Mouse (Mus musculus): ENCODE data around the gene Spint1. TPM values are rescaled to one million over a fixed set of nuclear protein-coding genes. Genes with fewer than 3 reads are reported as not detected.
A peak's percentile ranks its signal among the peaks of the same experiment; 100 is the strongest.

Spint1 gene
- total RNA-seq, 1 experiment, result 80.3 TPM

- H3K9me3 ChIP-seq (ENCODE audit: control insufficient read depth, insufficient read depth, low read depth, low read length), result no peaks in the 10 kb centered on the region
- peak overlapping the region in 1 of 2 experiments; percentile 28; a peak in 1 of 4 replicates for H3K4me3 ChIP-seq (ENCODE audit: insufficient read depth in 1 of 2, low read depth in 1 of 2, low read length in 2 of 2, poor library complexity in 1 of 2, severe bottlenecking in 1 of 2)
- peak; percentile 64 for TF ChIP-seq ZC3H11A (IDR thresholded peaks at IDR 0.05; ENCODE audit: borderline replicate concordance, low read depth, low read length)
- no peak for TF ChIP-seq CHD2 (IDR thresholded peaks at IDR 0.05; ENCODE audit: low read depth, low read length)
- TF ChIP-seq HCFC1 (IDR thresholded peaks at IDR 0.05; ENCODE audit: borderline replicate concordance, insufficient read depth, low read length), result no peak
- 0 out of 2 replicates have a peak, but pooled peaks have one; percentile 16 for TF ChIP-seq ZNF384 (IDR thresholded peaks at IDR 0.05; ENCODE audit: low read depth, low read length)
- peak; percentile 84 for TF ChIP-seq MAFK (IDR thresholded peaks at IDR 0.05; ENCODE audit: insufficient read depth, low read depth, low read length)
- H3K36me3 ChIP-seq (ENCODE audit: control insufficient read depth, insufficient read depth, low read length, poor library complexity, severe bottlenecking), result peaks cover 27% of the 10 kb centered on the region
- peak; percentile 88 for DNase-seq (ENCODE audit: low read depth, low spot score)
- peaks cover 1 to 13% of the 10 kb centered on the region in 2 experiments; a peak in 1 of 4 replicates for H3K4me1 ChIP-seq (ENCODE audit: control insufficient read depth in 2 of 2, insufficient read depth in 2 of 2, low read length in 2 of 2, poor library complexity in 1 of 2)
- H3K9ac ChIP-seq (ENCODE audit: insufficient read depth, low read depth, low read length, poor library complexity, severe bottlenecking), result peak overlapping the region; percentile 64
- H3K27ac ChIP-seq (ENCODE audit: insufficient read depth, low read depth, low read length, poor library complexity, severe bottlenecking), result peak overlapping the region; percentile 49; the same call in 1 of the 2 replicates
- in situ Hi-C loops (cut with MboI; ENCODE audit: low sequenced_read_pairs in 2 of 2, unreplicated experiment in 2 of 2), result no loop called here
Measured at GRCm38 (mm10) chr2:119250826-119251478, 13.8 kb downstream of the Spint1 start.

GRCm38 (mm10) chr2:119254976-119255375, 17.8 kb downstream of the Spint1 start:
- in situ Hi-C loops (cut with MboI; ENCODE audit: low sequenced_read_pairs in 2 of 2, unreplicated experiment in 2 of 2), result no loop called here
- DNase-seq (ENCODE audit: low read depth, low spot score), result no peak
- H3K27ac ChIP-seq (ENCODE audit: insufficient read depth, low read depth, low read length, poor library complexity, severe bottlenecking), result no peak overlapping the region
- H3K9ac ChIP-seq (ENCODE audit: insufficient read depth, low read depth, low read length, poor library complexity, severe bottlenecking), result no peak overlapping the region
- peaks cover 1 to 5% of the 10 kb centered on the region in 2 experiments; a peak in 1 of 4 replicates for H3K4me1 ChIP-seq (ENCODE audit: control insufficient read depth in 2 of 2, insufficient read depth in 2 of 2, low read length in 2 of 2, poor library complexity in 1 of 2)
- TF ChIP-seq ZC3H11A (IDR thresholded peaks at IDR 0.05; ENCODE audit: borderline replicate concordance, low read depth, low read length) (no peak), HCFC1 (IDR thresholded peaks at IDR 0.05; ENCODE audit: borderline replicate concordance, insufficient read depth, low read length) (no peak), CHD2 (IDR thresholded peaks at IDR 0.05; ENCODE audit: low read depth, low read length) (no peak), MAFK (IDR thresholded peaks at IDR 0.05; ENCODE audit: insufficient read depth, low read depth, low read length) (no peak), ZNF384 (IDR thresholded peaks at IDR 0.05; ENCODE audit: low read depth, low read length) (no peak)
- H3K36me3 ChIP-seq (ENCODE audit: control insufficient read depth, insufficient read depth, low read length, poor library complexity, severe bottlenecking), result no peaks in the 10 kb centered on the region
- no peaks in the 10 kb centered on the region for H3K9me3 ChIP-seq (ENCODE audit: control insufficient read depth, insufficient read depth, low read depth, low read length)
- no peak overlapping the region for H3K4me3 ChIP-seq (ENCODE audit: insufficient read depth in 1 of 2, low read depth in 1 of 2, low read length in 2 of 2, poor library complexity in 1 of 2, severe bottlenecking in 1 of 2)

- peaks cover 0 to 3% of the 10 kb centered on the region in 2 experiments; a peak in 1 of 4 replicates for H3K4me1 ChIP-seq (ENCODE audit: control insufficient read depth in 2 of 2, insufficient read depth in 2 of 2, low read length in 2 of 2, poor library complexity in 1 of 2)
- no peak for DNase-seq (ENCODE audit: low read depth, low spot score)
- H3K4me3 ChIP-seq (ENCODE audit: insufficient read depth in 1 of 2, low read depth in 1 of 2, low read length in 2 of 2, poor library complexity in 1 of 2, severe bottlenecking in 1 of 2), result no peak overlapping the region
- in situ Hi-C loops (cut with MboI; ENCODE audit: low sequenced_read_pairs in 2 of 2, unreplicated experiment in 2 of 2), result no loop called here
- no peak overlapping the region for H3K9ac ChIP-seq (ENCODE audit: insufficient read depth, low read depth, low read length, poor library complexity, severe bottlenecking)
- no peak overlapping the region for H3K27ac ChIP-seq (ENCODE audit: insufficient read depth, low read depth, low read length, poor library complexity, severe bottlenecking)
- TF ChIP-seq HCFC1 (IDR thresholded peaks at IDR 0.05; ENCODE audit: borderline replicate concordance, insufficient read depth, low read length), result no peak
- no peak for TF ChIP-seq MAFK (IDR thresholded peaks at IDR 0.05; ENCODE audit: insufficient read depth, low read depth, low read length)
- no peak for TF ChIP-seq ZC3H11A (IDR thresholded peaks at IDR 0.05; ENCODE audit: borderline replicate concordance, low read depth, low read length)
- TF ChIP-seq ZNF384 (IDR thresholded peaks at IDR 0.05; ENCODE audit: low read depth, low read length), result no peak
- TF ChIP-seq CHD2 (IDR thresholded peaks at IDR 0.05; ENCODE audit: low read depth, low read length), result no peak
- no peaks in the 10 kb centered on the region for H3K36me3 ChIP-seq (ENCODE audit: control insufficient read depth, insufficient read depth, low read length, poor library complexity, severe bottlenecking)
- H3K9me3 ChIP-seq (ENCODE audit: control insufficient read depth, insufficient read depth, low read depth, low read length), result no peaks in the 10 kb centered on the region
Measured at GRCm38 (mm10) chr2:119260518-119260917, 23.4 kb downstream of the Spint1 start.

GRCm38 (mm10) chr2:119261326-119261725, 24.2 kb downstream of the Spint1 start:
- Histone ChIP-seq H3K4me1 (ENCODE audit: control insufficient read depth in 2 of 2, insufficient read depth in 2 of 2, low read length in 2 of 2, poor library complexity in 1 of 2) (peaks cover 0 to 3% of the 10 kb centered on the region in 2 experiments; a peak in 1 of 4 replicates), H3K9ac (ENCODE audit: insufficient read depth, low read depth, low read length, poor library complexity, severe bottlenecking) (no peak overlapping the region), H3K27ac (ENCODE audit: insufficient read depth, low read depth, low read length, poor library complexity, severe bottlenecking) (no peak overlapping the region), H3K9me3 (ENCODE audit: control insufficient read depth, insufficient read depth, low read depth, low read length) (no peaks in the 10 kb centered on the region), H3K4me3 (ENCODE audit: insufficient read depth in 1 of 2, low read depth in 1 of 2, low read length in 2 of 2, poor library complexity in 1 of 2, severe bottlenecking in 1 of 2) (no peak overlapping the region), H3K36me3 (ENCODE audit: control insufficient read depth, insufficient read depth, low read length, poor library complexity, severe bottlenecking) (no peaks in the 10 kb centered on the region)
- in situ Hi-C loops (cut with MboI; ENCODE audit: low sequenced_read_pairs in 2 of 2, unreplicated experiment in 2 of 2), result no loop called here
- no peak for DNase-seq (ENCODE audit: low read depth, low spot score)
- no peak for TF ChIP-seq ZNF384 (IDR thresholded peaks at IDR 0.05; ENCODE audit: low read depth, low read length)
- TF ChIP-seq HCFC1 (IDR thresholded peaks at IDR 0.05; ENCODE audit: borderline replicate concordance, insufficient read depth, low read length), result no peak
- no peak for TF ChIP-seq ZC3H11A (IDR thresholded peaks at IDR 0.05; ENCODE audit: borderline replicate concordance, low read depth, low read length)
- no peak for TF ChIP-seq MAFK (IDR thresholded peaks at IDR 0.05; ENCODE audit: insufficient read depth, low read depth, low read length)
- TF ChIP-seq CHD2 (IDR thresholded peaks at IDR 0.05; ENCODE audit: low read depth, low read length), result no peak
